Mouse (Mus musculus) neural tube, embryonic 11.5 days (tissue): ENCODE results near the gene Gpd1. TPM values are rescaled to one million over a fixed set of nuclear protein-coding genes. Genes with fewer than 3 reads are reported as not detected.

Experiments used
- ATAC-seq: fragments of 200-750 bp; cut with Nextera tagmentation; 2 replicates; pipeline ENCODE4 v1.8.0; 2017; ENCODE audit warnings: moderate number of reproducible peaks, mild to moderate bottlenecking, moderate TSS enrichment, moderate library complexity; ENCODE audit not compliant: insufficient read depth, low FRiP score, low TSS enrichment
- DNase-seq: peaks from one replicate; pipeline ENCODE4 v3.0.0-alpha.2; 2015; ENCODE audit warnings: low spot score
- H3K27ac ChIP-seq: fragments of 300-500 bp; sonication (generic); 2 replicates; pipeline ENCODE4 v1.5.1; 2014; ENCODE audit warnings: low read depth, mild to moderate bottlenecking, low read length
- H3K27me3 ChIP-seq: fragments of 300-500 bp; sonication (generic); 2 replicates; pipeline ENCODE4 v1.6.1; 2014; ENCODE audit warnings: mild to moderate bottlenecking, low read length, mixed read lengths; ENCODE audit not compliant: control insufficient read depth, insufficient read depth
- H3K36me3 ChIP-seq: fragments of 300-500 bp; sonication (generic); 2 replicates; pipeline ENCODE4 v1.6.1; 2014; ENCODE audit warnings: mild to moderate bottlenecking, low read length, moderate library complexity, mixed read lengths; ENCODE audit not compliant: control insufficient read depth, insufficient read depth
- H3K4me1 ChIP-seq: fragments of 300-500 bp; sonication (generic); 2 replicates; pipeline ENCODE4 v1.6.1; 2014; ENCODE audit warnings: low read length, mixed read lengths; ENCODE audit not compliant: control insufficient read depth, insufficient read depth
- H3K4me2 ChIP-seq: fragments of 300-500 bp; sonication (generic); 2 replicates; pipeline ENCODE4 v1.6.1; 2014; ENCODE audit warnings: low read depth, mild to moderate bottlenecking, moderate library complexity
- H3K4me3 ChIP-seq: fragments of 300-500 bp; sonication (generic); 2 replicates; pipeline ENCODE4 v1.5.1; 2014; ENCODE audit warnings: low read depth, low read length
- H3K9ac ChIP-seq: fragments of 300-500 bp; sonication (generic); 2 replicates; pipeline ENCODE4 v1.6.1; 2014; ENCODE audit warnings: mild to moderate bottlenecking, low read length
- H3K9me3 ChIP-seq: fragments of 300-500 bp; sonication (generic); 2 replicates; pipeline ENCODE4 v1.6.1; 2016; ENCODE audit warnings: low read length; ENCODE audit not compliant: control insufficient read depth
- WGBS: fragments of 180-500 bp; shearing (Covaris S2); extraction: QIAGEN DNeasy Blood & Tissue Kit; methylation state at CpG from one replicate; pipeline ENCODE4 v1.1.7; 2014; 5-methylcytosine and 5-hydroxymethylcytosine counted together
- polyA plus RNA-seq: library from polyadenylated mRNA; unstranded; fragments of >200 nt; fragmentation: Nextera tagmentation; extraction: Ambion mirVana; gene quantifications from 2 replicates; pipeline ENCODE4 v1.2.1, GENCODE M21; 2014

The Gpd1 gene
- polyA plus RNA-seq, 1 experiment from 2014 or later: 0.33 TPM

DNA sequence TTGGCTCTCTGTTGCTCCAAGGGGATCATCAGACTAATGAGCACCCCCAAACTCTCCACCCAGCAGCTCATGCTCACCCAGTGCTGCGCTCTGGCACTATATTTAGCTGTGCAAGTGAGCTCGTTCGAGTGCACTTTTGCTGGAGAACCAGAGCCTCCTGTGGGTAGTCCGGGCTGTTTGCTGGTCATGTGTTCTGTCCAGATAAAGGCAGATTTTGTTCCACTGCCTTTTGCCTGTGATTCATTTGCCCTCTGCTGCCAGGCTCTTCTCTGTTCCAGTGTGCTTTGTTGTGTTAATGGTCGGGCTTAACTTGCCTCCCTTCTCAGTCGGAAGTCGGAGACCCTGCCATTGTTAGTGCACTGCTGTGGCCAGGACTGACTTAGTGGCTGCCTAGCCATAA, 12.4 kb upstream of the Gpd1 start:
- WGBS: 35% methylated on average over 7 of the region's 7 CpGs
- H3K4me1 ChIP-seq: peaks cover 18% of the 10 kb centered on the region
- DNase-seq: peak; percentile 57

GRCm38 (mm10) chr15:99705440-99706048, 11.8 kb upstream of the Gpd1 start, which contains the start of gene Gm17349:
Gm17349 (minus strand) TSS chr15:99705490.
- ATAC-seq: no peak
- H3K36me3 ChIP-seq: peaks cover 37% of the 10 kb centered on the region
- H3K9me3 ChIP-seq: no peaks in the 10 kb centered on the region
- H3K4me3 ChIP-seq: peak within 1 kb of the TSS; percentile 85
- H3K4me2 ChIP-seq: peak within 1 kb of the TSS; percentile 63
- H3K9ac ChIP-seq: peak within 1 kb of the TSS; percentile 99
- H3K27ac ChIP-seq: peak within 1 kb of the TSS; percentile 91
- DNase-seq: peak; percentile 70
- 70% methylated on average over 11 of the region's 11 CpGs for WGBS
- H3K27me3 ChIP-seq: no peaks in the 10 kb centered on the region
- peaks cover 18% of the 10 kb centered on the region for H3K4me1 ChIP-seq

More for the DNA sequence above, 12.4 kb upstream of the Gpd1 start:
- peak overlapping the region; percentile 85 for H3K4me3 ChIP-seq
- ATAC-seq: peak; percentile 45; the same call in 1 of the 2 replicates
- peak overlapping the region; percentile 63 for H3K4me2 ChIP-seq
- H3K9ac ChIP-seq: peak overlapping the region; percentile 99
- peaks cover 31% of the 10 kb centered on the region for H3K36me3 ChIP-seq
- peak overlapping the region; percentile 91 for H3K27ac ChIP-seq
- H3K9me3 ChIP-seq: no peaks in the 10 kb centered on the region
- no peaks in the 10 kb centered on the region for H3K27me3 ChIP-seq

DNA sequence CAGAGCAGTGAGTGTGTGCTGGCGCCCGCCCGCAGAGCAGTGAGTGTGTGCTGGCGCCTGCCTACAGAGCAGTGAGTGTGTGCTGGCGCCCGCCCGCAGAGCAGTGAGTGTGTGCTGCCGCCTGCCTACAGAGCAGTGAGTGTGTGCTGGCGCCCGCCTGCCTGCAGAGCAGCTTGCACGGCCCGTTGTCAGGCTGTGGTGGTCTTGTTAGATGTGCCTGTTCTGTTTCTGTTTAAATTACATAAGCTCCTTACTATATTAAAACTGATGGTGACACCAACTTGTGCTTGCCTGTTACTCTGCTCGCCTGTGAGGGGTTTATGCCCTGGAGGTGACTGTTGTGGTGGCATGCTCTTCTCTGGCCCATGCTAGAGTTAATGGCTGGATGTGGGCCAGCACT, 9.1 kb upstream of the Gpd1 start:
- no peak overlapping the region for H3K27ac ChIP-seq
- H3K4me2 ChIP-seq: no peak overlapping the region
- no peaks in the 10 kb centered on the region for H3K27me3 ChIP-seq
- DNase-seq (no peak), ATAC-seq (no peak)
- 94% methylated on average over 13 of the region's 13 CpGs for WGBS
- no peak overlapping the region for H3K9ac ChIP-seq
- H3K36me3 ChIP-seq: peaks cover 54% of the 10 kb centered on the region
- H3K4me1 ChIP-seq: peaks cover 14% of the 10 kb centered on the region
- H3K9me3 ChIP-seq: no peaks in the 10 kb centered on the region
- no peak overlapping the region for H3K4me3 ChIP-seq

- Histone ChIP-seq H3K9me3 (no peaks in the 10 kb centered on the region), H3K4me3 (no peak overlapping the region), H3K27ac (no peak overlapping the region), H3K36me3 (peaks cover 58% of the 10 kb centered on the region), H3K4me2 (no peak overlapping the region), H3K4me1 (no peaks in the 10 kb centered on the region), H3K9ac (no peak overlapping the region), H3K27me3 (no peaks in the 10 kb centered on the region)
- ATAC-seq: no peak
- DNase-seq: no peak
- 94% methylated on average over 10 of the region's 10 CpGs for WGBS
Measured at GRCm38 (mm10) chr15:99710221-99711190, 6.8 kb upstream of the Gpd1 start.

- Histone ChIP-seq H3K4me2 (no peak overlapping the region), H3K4me1 (peaks cover 5% of the 10 kb centered on the region; the same call in 1 of the 2 replicates), H3K9me3 (no peaks in the 10 kb centered on the region), H3K36me3 (peaks cover 52% of the 10 kb centered on the region), H3K27ac (no peak overlapping the region), H3K9ac (no peak overlapping the region), H3K4me3 (no peak overlapping the region), H3K27me3 (no peaks in the 10 kb centered on the region)
- 78% methylated on average over 3 of the region's 3 CpGs for WGBS
- ATAC-seq: no peak
- no peak for DNase-seq
Measured at GRCm38 (mm10) chr15:99711491-99711890, 5.8 kb upstream of the Gpd1 start.

DNA sequence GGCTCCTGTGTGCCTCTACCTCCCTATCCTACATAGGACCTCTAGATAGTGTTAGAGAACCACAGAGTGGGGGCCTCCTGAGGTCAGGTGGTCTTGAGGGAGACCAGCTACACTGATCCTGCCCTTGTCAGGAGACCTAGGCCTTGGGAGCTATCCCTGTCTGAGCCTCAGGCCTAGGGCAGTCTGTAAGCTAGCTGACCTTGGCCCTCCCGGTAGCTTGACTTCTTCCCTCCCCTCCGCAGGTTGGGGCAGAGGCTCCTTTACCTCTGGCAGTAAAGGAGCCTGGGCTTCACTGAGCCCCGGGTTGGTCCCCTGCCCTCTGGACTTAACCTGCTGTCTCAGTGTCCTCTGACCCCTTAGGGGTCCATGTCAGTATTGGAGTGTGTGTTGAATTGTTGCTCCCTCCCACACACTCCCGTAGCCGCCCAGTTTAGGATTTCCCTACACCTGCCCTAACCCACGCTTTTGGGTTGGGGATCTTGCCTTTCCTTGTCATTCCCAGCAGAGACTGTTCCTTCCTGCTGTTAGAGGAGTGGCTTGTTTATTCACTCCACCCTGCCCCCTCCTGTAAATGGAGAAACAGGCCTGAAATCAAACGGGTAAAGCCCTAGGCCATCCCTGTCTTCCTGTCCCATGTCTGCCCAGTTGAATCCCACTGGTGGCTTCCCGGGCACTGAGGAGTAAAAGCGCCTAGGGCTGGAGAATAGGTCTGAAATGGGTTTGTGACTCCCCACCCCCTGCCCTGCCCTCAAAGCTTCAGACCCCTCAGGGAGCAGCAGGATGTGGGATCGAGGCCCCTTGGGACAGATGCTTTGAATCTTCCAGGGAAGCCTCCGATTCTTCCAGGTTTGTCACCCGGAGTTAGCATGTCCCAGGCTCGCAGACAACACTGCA, 4.4 kb upstream of the Gpd1 start:
- ATAC-seq (no peak), DNase-seq (no peak)
- WGBS: 76% methylated on average over 13 of the region's 13 CpGs
- Histone ChIP-seq H3K4me1 (peaks cover 5% of the 10 kb centered on the region; the same call in 1 of the 2 replicates), H3K4me2 (no peak overlapping the region), H3K36me3 (peaks cover 44% of the 10 kb centered on the region), H3K27me3 (no peaks in the 10 kb centered on the region), H3K27ac (no peak overlapping the region), H3K4me3 (no peak overlapping the region), H3K9ac (no peak overlapping the region; the same call in 1 of the 2 replicates), H3K9me3 (no peaks in the 10 kb centered on the region)

- 93% methylated on average over 3 of the region's 3 CpGs for WGBS
- DNase-seq (no peak), ATAC-seq (no peak)
- H3K27me3 ChIP-seq: no peaks in the 10 kb centered on the region
- no peak overlapping the region for H3K4me3 ChIP-seq
- H3K4me2 ChIP-seq: no peak overlapping the region
- H3K9me3 ChIP-seq: no peaks in the 10 kb centered on the region
- H3K4me1 ChIP-seq: peaks cover 5% of the 10 kb centered on the region; the same call in 1 of the 2 replicates
- no peak overlapping the region for H3K27ac ChIP-seq
- H3K9ac ChIP-seq: no peak overlapping the region
- H3K36me3 ChIP-seq: peaks cover 40% of the 10 kb centered on the region
Measured at GRCm38 (mm10) chr15:99713569-99713968, 3.7 kb upstream of the Gpd1 start.

GRCm38 (mm10) chr15:99714206-99714605, 3.1 kb upstream of the Gpd1 start:
- H3K9me3 ChIP-seq: no peaks in the 10 kb centered on the region
- DNase-seq: no peak
- H3K4me2 ChIP-seq: no peak overlapping the region
- no peak overlapping the region for H3K4me3 ChIP-seq
- H3K36me3 ChIP-seq: peaks cover 35% of the 10 kb centered on the region
- WGBS: 70% methylated on average over 4 of the region's 4 CpGs
- H3K27ac ChIP-seq: no peak overlapping the region
- H3K27me3 ChIP-seq: no peaks in the 10 kb centered on the region
- no peak overlapping the region for H3K9ac ChIP-seq
- peaks cover 5% of the 10 kb centered on the region; the same call in 1 of the 2 replicates for H3K4me1 ChIP-seq
- no peak for ATAC-seq
